Comparison of ENCODE assay signal across 21 mouse cellular contexts in the genomic region with DNA sequence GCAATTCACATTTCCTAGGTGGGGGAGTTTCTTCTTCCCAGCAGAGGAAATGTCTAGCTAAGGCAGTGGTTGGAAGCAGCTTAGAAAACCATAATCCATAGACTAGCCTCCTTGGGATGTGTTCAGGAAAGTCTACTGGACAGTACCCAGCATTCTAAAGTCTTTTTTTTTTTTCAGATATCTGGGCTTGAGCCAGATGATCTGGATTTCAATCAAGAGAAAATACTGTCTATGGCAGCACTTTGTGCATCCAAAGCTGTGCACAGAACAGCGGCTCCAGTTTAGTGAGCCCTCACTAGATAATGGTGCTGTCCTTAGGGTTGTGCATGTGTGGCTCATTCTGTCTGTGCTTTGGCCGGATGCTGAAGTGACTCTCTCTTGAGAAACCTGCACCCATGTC. TPM values are rescaled to one million over a fixed set of nuclear protein-coding genes. Genes with fewer than 3 reads are reported as not detected.
DNase-seq lines count a peak whose midpoint lies in the region; TF ChIP-seq lines count a peak whose summit lies in the region.
"Had no signal": no experiment of that assay in that cellular context is flagged by ENCODE, and none has a peak within 500 bp of the region (broad histone marks: within the 10 kb centered on the region; RNA-seq: fewer than 3 reads in every experiment).

No protein-coding gene starts in this region.

- whole genome bisulfite sequencing in kidney, adult 2 months = 82% methylated on average over 2 of the region's 2 CpGs
- WGBS in macrophage (ENCODE audit: missing documents) = 89% methylated on average over 2 of the region's 2 CpGs
- WGBS in hindbrain, embryonic 10.5 days = 95% methylated on average over 2 of the region's 2 CpGs

- H3K4me1 ChIP-seq in kidney, adult 2 months (ENCODE audit: control insufficient read depth, insufficient read depth, low read length) = peaks cover 10% of the 10 kb centered on the region; the same call in 1 of the 2 replicates
- H3K4me1 ChIP-seq in hindbrain, embryonic 10.5 days (replicated peaks) = peaks cover 40% of the 10 kb centered on the region

- no peak for TF ChIP-seq POLR2A in kidney, adult 2 months (IDR thresholded peaks at IDR 0.05; ENCODE audit: low read depth, low read length)

- H3K27me3 ChIP-seq in kidney, adult 2 months (replicated peaks; ENCODE audit: control insufficient read depth, insufficient read depth, low read length) = no peaks in the 10 kb centered on the region
- peaks cover 49% of the 10 kb centered on the region for H3K27me3 ChIP-seq in hindbrain, embryonic 10.5 days (ENCODE audit: insufficient read depth, poor library complexity, severe bottlenecking)

- peaks cover 7% of the 10 kb centered on the region; the same call in 1 of the 2 replicates for H3K9me3 ChIP-seq in hindbrain, embryonic 10.5 days
- H3K9me3 ChIP-seq: embryonic facial prominence, embryonic 13.5 days; embryonic facial prominence, embryonic 15.5 days; forebrain, embryonic 12.5 days had no signal

- H3K36me3 ChIP-seq in kidney, adult 2 months (ENCODE audit: control insufficient read depth, insufficient read depth, low read length) = no peaks in the 10 kb centered on the region
- H3K36me3 ChIP-seq in macrophage (ENCODE audit: inconsistent target) = no peaks in the 10 kb centered on the region
- no peaks in the 10 kb centered on the region for H3K36me3 ChIP-seq in hindbrain, embryonic 10.5 days
- H3K36me3 ChIP-seq: embryonic facial prominence, embryonic 13.5 days; embryonic facial prominence, embryonic 15.5 days; forebrain, embryonic 10.5 days; forebrain, embryonic 12.5 days had no signal

- no peak overlapping the region for H3K4me3 ChIP-seq in kidney, adult 2 months (ENCODE audit: insufficient read depth, low read depth, low read length)
- H3K4me3 ChIP-seq in layer of hippocampus, adult 2 months = no peak overlapping the region
- no peak overlapping the region for H3K4me3 ChIP-seq in macrophage (ENCODE audit: inconsistent target)
- H3K4me3 ChIP-seq in hindbrain, embryonic 10.5 days = no peak overlapping the region
- H3K4me3 ChIP-seq: embryonic facial prominence, embryonic 13.5 days; embryonic facial prominence, embryonic 15.5 days; erythroblast, embryonic 14.5 days; forebrain, embryonic 10.5 days; forebrain, embryonic 12.5 days had no signal

- TF ChIP-seq CTCF in kidney, adult 2 months (conservative IDR thresholded peaks at IDR 0.05; ENCODE audit: insufficient read depth, insufficient read length, low read depth, low read length) = no peak
- no peak for TF ChIP-seq CTCF in layer of hippocampus, adult 2 months (conservative IDR thresholded peaks at IDR 0.05)

- H3K79me2 ChIP-seq in macrophage (ENCODE audit: inconsistent target) = peaks cover 29% of the 10 kb centered on the region

- H3K27ac ChIP-seq in kidney, adult 2 months (ENCODE audit: insufficient read depth, low read depth, low read length) = no peak overlapping the region
- H3K27ac ChIP-seq in layer of hippocampus, adult 2 months = 0 out of 2 replicates have a peak overlapping the region, but pooled peaks have one; percentile 28
- H3K27ac ChIP-seq in macrophage = peak overlapping the region; percentile 89; the same call in 1 of the 2 replicates
- no peak overlapping the region for H3K27ac ChIP-seq in hindbrain, embryonic 10.5 days
- H3K27ac ChIP-seq: embryonic facial prominence, embryonic 13.5 days; embryonic facial prominence, embryonic 15.5 days; forebrain, embryonic 10.5 days; forebrain, embryonic 12.5 days had no signal

- DNase-seq in cerebellum, adult 9-11 months = peak; percentile 19
- DNase-seq in cerebellum, postnatal 14 days = no peak
- peak; percentile 71 for DNase-seq in kidney, adult 2 months
- DNase-seq in kidney, postnatal 4 days = no peak
- DNase-seq in layer of hippocampus, adult 2 months (ENCODE audit: low spot score in 2 of 2) = no peak
- no peak for DNase-seq in layer of hippocampus, adult 18-20 months (ENCODE audit: low spot score in 2 of 2)
- no peak for DNase-seq in hindbrain, embryonic 10.5 days (ENCODE audit: low spot score)
- DNase-seq: adrenal gland, adult 2 months; adrenal gland, postnatal 10 days; adrenal gland, postnatal 25 days; cerebellum, adult 11 months; cerebellum, adult 18-20 months; cerebellum, adult 8-10 months; cerebellum, postnatal 36 days; embryo, embryonic 11 days had no signal

RNA-seq across cellular contexts. Expression of gene Ubash3b, which starts 2.3 kb away (rescaled TPM):
- 2.3 and 2.9 TPM in 2 replicates for polyA plus RNA-seq in kidney, adult 2 months (2012; rRNA removed)
- 10 to 100 TPM; 26.7 to 27.0 TPM for total RNA-seq in layer of hippocampus, adult 2 months (2021)
- total RNA-seq in layer of hippocampus, adult 18-20 months (2021) = 10 to 100 TPM; 27.6 to 28.4 TPM
- total RNA-seq in macrophage (2018; cell fraction: chromatin; rRNA removed) = 10 to 100 TPM; 11.3 to 61.6 (median 22.4) TPM
- total RNA-seq in macrophage (2018; cell fraction: cytosol; rRNA removed) = 10 to 100 TPM; 10.5 to 20.6 (median 14.8) TPM
- 10 to 100 TPM; 11.8 to 66.8 (median 19.8) TPM for total RNA-seq in macrophage (2018; cell fraction: nucleus; rRNA removed)
- polyA plus RNA-seq in macrophage (2018) = 7.7 to 26.7 TPM (median 10.3 TPM) in 3 replicates
- polyA plus RNA-seq in hindbrain, embryonic 10.5 days (2016; fragmentation: Nextera tagmentation; extraction: Ambion mirVana) = 7.3 and 8.5 TPM in 2 replicates

Comparison
In these comparisons a context has a peak if more than half of its experiments do, and no peak if none do; other contexts are left out.
1. DNase-seq: peak in cerebellum, adult 9-11 months (single experiment) and kidney, adult 2 months (single experiment); none in cerebellum, postnatal 14 days (0 of 2), kidney, postnatal 4 days (0 of 2), layer of hippocampus, adult 2 months (0 of 2), layer of hippocampus, adult 18-20 months (0 of 2) and hindbrain, embryonic 10.5 days (single experiment).
2. H3K27ac ChIP-seq: peak in layer of hippocampus, adult 2 months (single experiment) and macrophage (single experiment); none in kidney, adult 2 months (single experiment) and hindbrain, embryonic 10.5 days (single experiment).